Mouse (Mus musculus) midbrain, embryonic 14.5 days (tissue): ENCODE measurements around the gene Emd. TPM values are rescaled to one million over a fixed set of nuclear protein-coding genes. Genes with fewer than 3 reads are reported as not detected.
"Not testable (repeated sequence)": the region's sequence is repeated elsewhere in the genome, so short reads cannot be mapped to it uniquely, and the experiment has no call there.

Source experiments
- ATAC-seq: fragments of 200-750 bp; cut with Nextera tagmentation; 2 replicates; pipeline ENCODE4 v1.8.0; 2017; ENCODE audit warnings: moderate number of reproducible peaks, moderate library complexity; ENCODE audit not compliant: low FRiP score, low TSS enrichment
- DNase-seq: peaks from one replicate; pipeline ENCODE4 v3.0.0-alpha.2; 2015
- H3K27ac ChIP-seq: fragments of 300-500 bp; sonication (generic); replicated peaks from 2 replicates; pipeline ENCODE4 v1.5.1; 2014; ENCODE audit warnings: mild to moderate bottlenecking, low read depth, low read length, moderate library complexity
- H3K27me3 ChIP-seq: fragments of 300-500 bp; sonication (generic); 2 replicates; pipeline ENCODE4 v1.6.1; 2014; ENCODE audit warnings: low read length, control low read depth, mixed read lengths; ENCODE audit not compliant: control insufficient read depth, insufficient read depth
- H3K36me3 ChIP-seq: fragments of 300-500 bp; sonication (generic); 2 replicates; pipeline ENCODE4 v1.6.1; 2014; ENCODE audit warnings: low read length, control low read depth; ENCODE audit not compliant: control insufficient read depth, insufficient read depth
- H3K4me1 ChIP-seq: fragments of 300-500 bp; sonication (generic); 2 replicates; pipeline ENCODE4 v1.6.1; 2014; ENCODE audit warnings: mild to moderate bottlenecking, antibody characterized with exemption, low read length, control low read depth; ENCODE audit not compliant: control insufficient read depth, insufficient read depth
- H3K4me2 ChIP-seq: fragments of 300-500 bp; sonication (generic); 2 replicates; pipeline ENCODE4 v1.6.1; 2014; ENCODE audit warnings: mild to moderate bottlenecking, low read length, moderate library complexity
- H3K4me3 ChIP-seq: fragments of 300-500 bp; sonication (generic); replicated peaks from 2 replicates; pipeline ENCODE4 v1.5.1; 2014; ENCODE audit warnings: low read depth, low read length
- H3K9ac ChIP-seq: fragments of 300-500 bp; sonication (generic); replicated peaks from 2 replicates; pipeline ENCODE4 v1.6.1; 2014; ENCODE audit warnings: mild to moderate bottlenecking, low read length, moderate library complexity
- H3K9me3 ChIP-seq: fragments of 300-500 bp; sonication (generic); 2 replicates; pipeline ENCODE4 v1.6.1; 2016; ENCODE audit warnings: low read length, control low read depth, mixed read lengths; ENCODE audit not compliant: control insufficient read depth
- WGBS: fragments of 180-500 bp; shearing (Covaris S2); extraction: QIAGEN DNeasy Blood & Tissue Kit; methylation state at CpG from one replicate; pipeline ENCODE4 v1.1.7; 2014; 5-methylcytosine and 5-hydroxymethylcytosine counted together
- polyA plus RNA-seq: library from polyadenylated mRNA; unstranded; fragments of >200 nt; fragmentation: Nextera tagmentation; extraction: Ambion mirVana; gene quantifications from 2 replicates; pipeline ENCODE4 v1.2.1, GENCODE M21; 2014

Emd gene
- 19.5 and 49.3 TPM in 2 replicates for polyA plus RNA-seq

DNA sequence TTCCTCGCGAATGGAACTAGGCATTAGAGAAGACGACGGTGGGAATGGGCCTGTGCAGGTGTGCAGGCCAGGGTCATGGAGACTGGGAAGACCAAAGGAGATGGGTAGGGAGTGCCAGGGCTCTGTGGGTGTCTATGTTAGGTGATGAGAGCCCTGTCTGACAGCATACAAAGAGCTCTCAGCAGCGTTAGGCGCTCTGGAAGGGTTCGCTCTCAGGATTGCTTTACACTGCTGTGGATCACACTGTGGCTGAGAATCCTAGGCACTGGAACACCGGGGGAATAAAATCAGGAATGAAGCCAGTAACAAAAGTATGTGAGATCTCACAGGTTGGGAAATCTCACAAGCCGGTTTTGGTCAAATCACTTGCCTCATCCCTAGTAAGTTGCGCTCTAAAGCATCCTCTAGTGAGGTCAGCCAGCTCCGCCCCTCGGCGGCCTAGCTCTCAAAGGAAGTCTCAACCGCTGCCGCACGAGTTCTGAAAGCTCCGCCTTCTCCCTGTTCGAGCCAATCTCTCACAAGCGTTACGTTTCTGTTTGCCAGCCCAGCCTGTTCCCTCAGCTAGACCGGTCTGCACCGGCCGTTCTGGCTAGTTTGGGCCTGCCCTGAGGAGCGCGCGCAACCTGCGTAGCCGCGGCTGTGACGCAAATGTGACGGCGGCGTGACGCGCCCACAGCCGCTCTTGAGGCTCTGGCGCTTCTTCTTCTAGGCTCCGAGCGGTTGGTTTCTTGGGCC lies at the start of gene Emd:
Gene Emd, plus strand, starts transcription at position 535 of the 735 bp plus-strand sequence.
- H3K27ac ChIP-seq: peak within 1 kb of the TSS; percentile 87
- no peaks in the 10 kb centered on the region for H3K27me3 ChIP-seq
- H3K9me3 ChIP-seq: no peaks in the 10 kb centered on the region
- H3K36me3 ChIP-seq: peaks cover 12% of the 10 kb centered on the region; the same call in 1 of the 2 replicates
- peak within 1 kb of the TSS; percentile 70 for H3K9ac ChIP-seq
- H3K4me1 ChIP-seq: peaks cover 4% of the 10 kb centered on the region; the same call in 1 of the 2 replicates
- 30% methylated on average over 39 of the region's 39 CpGs for WGBS
- DNase-seq (peak; percentile 91), ATAC-seq (peak; percentile 95)
- H3K4me2 ChIP-seq: peak within 1 kb of the TSS; percentile 63
- peak within 1 kb of the TSS; percentile 53 for H3K4me3 ChIP-seq

DNA sequence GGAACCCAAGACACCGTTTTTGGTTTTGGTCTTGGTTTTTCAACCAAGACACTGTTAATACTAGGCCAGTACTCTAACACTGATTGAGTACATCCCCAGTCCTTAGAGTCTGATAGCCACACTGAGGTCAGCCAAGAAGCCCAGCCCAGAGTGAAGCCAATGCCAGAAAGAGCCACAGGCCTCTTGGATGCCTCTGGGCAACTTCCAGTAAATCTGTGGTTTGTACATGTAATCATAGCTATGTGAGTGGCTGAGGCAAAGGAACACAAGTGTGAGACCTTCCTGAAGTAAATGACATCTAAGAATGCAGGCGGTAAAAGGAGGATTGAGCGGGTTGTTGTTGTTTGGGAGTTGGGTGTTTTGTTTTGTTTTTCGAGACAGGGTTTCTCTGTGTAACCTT lies 36.0 kb upstream of the Emd start:
- WGBS: 96% methylated on average over 4 of the region's 4 CpGs
- DNase-seq: no peak
- H3K9me3 ChIP-seq: no peaks in the 10 kb centered on the region
- peaks cover 13% of the 10 kb centered on the region for H3K36me3 ChIP-seq
- H3K27ac ChIP-seq: no peak overlapping the region
- H3K4me2 ChIP-seq: no peak overlapping the region
- no peak overlapping the region for H3K9ac ChIP-seq
- no peak for ATAC-seq
- H3K27me3 ChIP-seq: no peaks in the 10 kb centered on the region
- H3K4me3 ChIP-seq: no peak overlapping the region
- H3K4me1 ChIP-seq: no peaks in the 10 kb centered on the region

DNA sequence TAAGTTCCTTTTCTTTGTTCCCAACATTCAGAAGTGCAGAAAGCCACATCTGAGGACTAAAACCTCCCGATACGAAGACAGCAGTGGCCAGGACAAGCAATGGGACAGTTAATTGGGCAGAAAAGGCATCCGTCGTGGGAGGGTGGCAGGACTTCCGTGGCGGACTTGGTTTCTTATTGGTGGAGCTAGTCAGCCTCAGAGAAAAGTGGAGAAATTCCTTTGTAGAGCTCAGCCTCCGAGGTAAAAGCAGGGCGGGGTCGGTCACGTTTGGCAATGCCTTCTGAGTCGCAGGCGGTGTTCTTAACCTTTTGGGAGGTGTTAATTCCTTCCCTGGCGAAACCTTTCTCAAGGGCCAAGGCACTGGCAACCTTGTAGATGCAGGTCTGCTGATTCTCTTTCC lies 35.0 kb upstream of the Emd start:
- H3K4me1 ChIP-seq: no peaks in the 10 kb centered on the region
- H3K36me3 ChIP-seq: peaks cover 20% of the 10 kb centered on the region
- H3K4me2 ChIP-seq: no peak overlapping the region
- H3K9ac ChIP-seq: no peak overlapping the region
- no peak overlapping the region for H3K4me3 ChIP-seq
- no peak overlapping the region for H3K27ac ChIP-seq
- no peaks in the 10 kb centered on the region for H3K9me3 ChIP-seq
- ATAC-seq: no peak
- no peak for DNase-seq
- 67% methylated on average over 13 of the region's 13 CpGs for whole genome bisulfite sequencing
- no peaks in the 10 kb centered on the region for H3K27me3 ChIP-seq

DNA sequence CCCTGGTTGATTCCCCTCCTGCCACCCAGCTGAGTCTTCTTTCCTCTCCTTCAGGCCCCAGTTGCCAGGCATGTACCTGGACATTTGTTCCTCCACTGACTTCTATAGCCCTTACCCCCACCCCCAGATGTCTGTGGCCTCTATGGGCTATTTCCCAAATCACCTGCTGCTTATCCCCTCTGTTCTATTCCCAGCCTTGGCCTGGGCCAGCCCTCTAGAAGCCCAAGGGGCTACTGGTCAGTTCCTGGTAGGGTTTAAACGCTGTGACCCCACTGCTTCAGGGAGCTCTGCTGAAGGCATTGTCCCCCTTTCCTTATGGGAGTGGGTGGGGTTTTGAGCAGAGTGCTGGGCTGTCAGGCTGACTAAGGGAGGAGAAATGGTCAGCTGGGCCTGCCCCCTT lies 34.4 kb upstream of the Emd start:
- not testable (repeated sequence) for DNase-seq, H3K9me3 ChIP-seq, ATAC-seq, H3K9ac ChIP-seq, H3K27ac ChIP-seq, H3K4me2 ChIP-seq, H3K4me3 ChIP-seq, H3K27me3 ChIP-seq, H3K4me1 ChIP-seq
- peaks cover 24% of the 10 kb centered on the region for H3K36me3 ChIP-seq
- WGBS: 50% methylated on average over 1 of the region's 1 CpGs

DNA sequence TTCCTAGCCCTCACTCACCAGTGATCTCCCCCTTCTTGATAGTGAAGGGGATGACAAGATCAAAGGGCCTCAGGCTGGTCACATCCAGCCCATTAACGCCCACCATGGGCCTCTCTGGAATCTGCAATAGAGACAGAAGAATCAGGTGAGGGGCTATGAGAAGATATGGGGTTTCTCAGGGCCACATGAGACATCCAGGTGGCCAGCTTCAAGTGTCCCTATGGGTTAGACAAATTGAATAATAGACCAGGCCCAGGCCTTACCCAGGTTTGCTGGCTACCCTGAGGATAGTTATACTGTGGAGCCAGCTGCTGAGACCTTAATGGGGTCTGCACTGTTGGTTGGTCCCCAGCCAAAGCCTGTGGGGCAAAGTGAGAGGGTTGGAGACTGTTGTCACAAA lies 24.4 kb upstream of the Emd start:
- Histone ChIP-seq H3K27me3 (no peaks in the 10 kb centered on the region), H3K9me3 (no peaks in the 10 kb centered on the region), H3K4me2 (no peak overlapping the region), H3K9ac (no peak overlapping the region), H3K36me3 (peaks cover 100% of the 10 kb centered on the region), H3K4me1 (no peaks in the 10 kb centered on the region), H3K27ac (no peak overlapping the region), H3K4me3 (no peak overlapping the region)
- no peak for ATAC-seq
- WGBS: 61% methylated on average over 1 of the region's 1 CpGs
- no peak for DNase-seq

DNA sequence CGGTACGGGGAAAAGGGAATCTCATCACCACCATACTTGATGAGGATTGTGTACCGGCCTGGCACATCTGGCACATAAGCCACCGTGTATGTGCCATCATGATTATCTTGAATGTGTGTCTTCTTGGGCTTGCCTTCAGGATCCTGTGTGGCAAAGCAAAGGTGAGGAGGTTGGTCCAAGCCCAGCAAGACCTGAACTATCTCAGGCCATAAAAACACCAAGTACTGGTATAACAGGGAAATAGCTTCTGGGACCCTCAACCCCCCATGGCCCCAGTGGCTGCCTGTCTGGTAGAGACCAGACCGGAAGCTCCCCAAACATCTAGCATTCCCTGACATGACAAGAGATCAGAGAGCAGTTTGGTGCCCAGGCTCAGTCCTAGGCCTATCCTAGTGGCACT lies 21.3 kb upstream of the Emd start:
- no peaks in the 10 kb centered on the region for H3K4me1 ChIP-seq
- no peaks in the 10 kb centered on the region for H3K27me3 ChIP-seq
- H3K4me2 ChIP-seq: no peak overlapping the region
- H3K9ac ChIP-seq: no peak overlapping the region
- DNase-seq (no peak), ATAC-seq (no peak)
- H3K36me3 ChIP-seq: peaks cover 95% of the 10 kb centered on the region
- H3K27ac ChIP-seq: no peak overlapping the region
- no peak overlapping the region for H3K4me3 ChIP-seq
- 91% methylated on average over 5 of the region's 5 CpGs for WGBS
- no peaks in the 10 kb centered on the region for H3K9me3 ChIP-seq

DNA sequence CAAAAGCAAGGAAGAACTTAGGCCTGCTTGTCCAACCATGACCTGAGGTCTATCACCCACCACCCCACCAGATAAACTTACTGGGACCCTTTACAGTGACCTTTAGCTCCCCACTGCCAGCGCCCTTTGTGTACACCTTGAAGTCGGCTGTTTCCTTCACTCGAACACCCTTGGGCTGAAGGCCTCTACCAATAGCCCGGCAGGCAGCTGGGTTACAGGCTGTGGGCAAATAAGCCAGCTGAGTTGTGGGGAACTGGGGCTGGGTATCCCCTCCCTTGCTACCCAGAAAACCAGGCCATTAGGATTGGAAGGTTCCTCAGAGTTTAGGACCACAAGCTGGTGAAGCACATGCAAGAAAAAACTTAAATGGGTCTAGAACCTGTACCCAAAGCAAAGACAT lies 14.2 kb upstream of the Emd start:
- no peak overlapping the region for H3K27ac ChIP-seq
- H3K9me3 ChIP-seq: no peaks in the 10 kb centered on the region
- WGBS: 96% methylated on average over 4 of the region's 4 CpGs
- peaks cover 73% of the 10 kb centered on the region for H3K36me3 ChIP-seq
- H3K4me3 ChIP-seq: no peak overlapping the region
- peaks cover 6% of the 10 kb centered on the region; the same call in 1 of the 2 replicates for H3K4me1 ChIP-seq
- DNase-seq (no peak), ATAC-seq (no peak)
- no peaks in the 10 kb centered on the region for H3K27me3 ChIP-seq
- no peak overlapping the region for H3K9ac ChIP-seq
- no peak overlapping the region for H3K4me2 ChIP-seq

DNA sequence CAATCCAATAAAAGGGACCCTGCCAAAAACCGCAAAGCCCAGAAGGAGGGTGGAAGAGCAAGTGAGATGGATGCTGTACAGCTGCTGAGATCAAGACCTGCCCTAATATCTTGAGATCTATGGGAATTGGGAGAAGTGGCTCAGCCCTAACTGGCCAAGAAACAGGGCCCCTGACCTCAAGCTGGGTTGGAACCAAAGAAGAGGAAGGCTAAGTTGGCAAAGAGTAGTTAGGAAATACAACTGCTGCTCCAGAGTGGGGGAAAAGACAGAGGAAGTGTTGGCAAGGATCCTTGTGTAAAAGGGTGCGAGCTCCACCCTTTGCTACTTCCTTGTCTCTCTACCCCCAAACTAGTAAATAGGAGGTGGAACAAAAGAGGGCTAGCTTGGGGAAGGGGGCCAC lies 11.1 kb upstream of the Emd start:
- Histone ChIP-seq H3K4me3 (peak overlapping the region; percentile 54), H3K36me3 (peaks cover 46% of the 10 kb centered on the region), H3K27ac (no peak overlapping the region), H3K27me3 (no peaks in the 10 kb centered on the region), H3K4me1 (peaks cover 6% of the 10 kb centered on the region; the same call in 1 of the 2 replicates), H3K4me2 (peak overlapping the region; percentile 68), H3K9ac (no peak overlapping the region), H3K9me3 (no peaks in the 10 kb centered on the region)
- 87% methylated on average over 2 of the region's 2 CpGs for WGBS
- ATAC-seq (no peak), DNase-seq (no peak)

DNA sequence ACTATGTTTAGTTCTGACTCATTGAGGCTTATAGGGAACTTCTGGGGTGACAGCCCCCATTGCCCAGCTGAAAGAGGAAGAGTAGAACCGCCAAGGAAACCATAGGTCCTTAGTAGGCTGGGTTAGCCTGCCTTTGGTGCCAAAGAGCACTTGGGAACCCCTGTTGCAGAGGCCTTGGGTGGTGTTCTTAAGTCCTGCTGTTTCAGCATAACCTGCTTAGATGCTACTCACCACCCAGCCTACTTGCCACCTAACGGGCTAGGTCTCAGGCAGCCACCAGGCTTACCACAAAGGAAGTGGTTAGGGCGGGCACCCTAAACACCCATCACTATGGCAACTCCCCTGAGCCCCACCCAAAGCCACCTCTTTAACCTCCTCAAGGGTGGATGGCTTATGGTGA lies 10.7 kb upstream of the Emd start:
- H3K36me3 ChIP-seq: peaks cover 43% of the 10 kb centered on the region
- peak; percentile 2 for DNase-seq
- no peaks in the 10 kb centered on the region for H3K27me3 ChIP-seq
- H3K9ac ChIP-seq: no peak overlapping the region; the same call in 1 of the 2 replicates
- H3K4me1 ChIP-seq: peaks cover 6% of the 10 kb centered on the region; the same call in 1 of the 2 replicates
- peak overlapping the region; percentile 86; the same call in 1 of the 2 replicates for H3K27ac ChIP-seq
- peak overlapping the region; percentile 68 for H3K4me2 ChIP-seq
- H3K9me3 ChIP-seq: no peaks in the 10 kb centered on the region
- peak overlapping the region; percentile 54 for H3K4me3 ChIP-seq
- no peak for ATAC-seq
- WGBS: 72% methylated on average over 3 of the region's 3 CpGs
